Mouse (Mus musculus) macrophage (primary cell): ENCODE measurements around the gene Cpne4. TPM values are rescaled to one million over a fixed set of nuclear protein-coding genes. Genes with fewer than 3 reads are reported as not detected.

Experiments used
- H3K27ac ChIP-seq: fragments of 350-480 bp; formaldehyde crosslinking; 2 replicates; pipeline ENCODE4 v1.9.0; 2021
- H3K36me3 ChIP-seq: fragments of 350-480 bp; formaldehyde crosslinking; 2 replicates; pipeline ENCODE4 v1.9.0; 2021; ENCODE audit errors: inconsistent target
- H3K4me3 ChIP-seq: fragments of 350-480 bp; formaldehyde crosslinking; 2 replicates; pipeline ENCODE4 v1.9.0; 2021; ENCODE audit errors: inconsistent target
- H3K79me2 ChIP-seq: fragments of 350-480 bp; formaldehyde crosslinking; 2 replicates; pipeline ENCODE4 v1.9.0; 2021; ENCODE audit errors: inconsistent target
- WGBS: methylation state at CpG from one replicate; pipeline ENCODE4 v1.1.7; 2026; ENCODE audit warnings: inconsistent platforms; ENCODE audit not compliant: missing documents; 5-methylcytosine and 5-hydroxymethylcytosine counted together
- polyA plus RNA-seq: library from polyadenylated mRNA; stranded (reverse); fragments of 250-400 nt; gene quantifications from 3 replicates; pipeline ENCODE4 v1.2.4, GENCODE M21; 2018; ENCODE audit warnings: inconsistent platforms

The Cpne4 gene
- polyA plus RNA-seq, 1 experiment from 2014 or later: not detected

- WGBS: 89% methylated on average over 7 of the region's 7 CpGs
- H3K36me3 ChIP-seq: no peaks in the 10 kb centered on the region
- no peaks in the 10 kb centered on the region for H3K79me2 ChIP-seq
- no peak overlapping the region for H3K4me3 ChIP-seq
- no peak overlapping the region for H3K27ac ChIP-seq
These were observed 229.2 kb downstream of the Cpne4 start for GRCm38 (mm10) chr9:104776198-104776815.

- H3K79me2 ChIP-seq: no peaks in the 10 kb centered on the region
These were observed 230.0 kb downstream of the Cpne4 start for GRCm38 (mm10) chr9:104777135-104777534.

GRCm38 (mm10) chr9:104777780-104778179 is 230.7 kb downstream of the Cpne4 start:
- 75% methylated on average over 5 of the region's 5 CpGs for whole genome bisulfite sequencing
- Histone ChIP-seq H3K79me2 (no peaks in the 10 kb centered on the region), H3K4me3 (no peak overlapping the region), H3K27ac (no peak overlapping the region), H3K36me3 (no peaks in the 10 kb centered on the region)

More at GRCm38 (mm10) chr9:104777135-104777534, 230.0 kb downstream of the Cpne4 start:
- Histone ChIP-seq H3K36me3 (no peaks in the 10 kb centered on the region), H3K27ac (no peak overlapping the region), H3K4me3 (no peak overlapping the region)
- WGBS: 78% methylated on average over 3 of the region's 3 CpGs

- 42% methylated on average over 2 of the region's 2 CpGs for WGBS
- Histone ChIP-seq H3K36me3 (no peaks in the 10 kb centered on the region), H3K79me2 (no peaks in the 10 kb centered on the region), H3K4me3 (no peak overlapping the region), H3K27ac (no peak overlapping the region)
These were observed 249.5 kb downstream of the Cpne4 start for GRCm38 (mm10) chr9:104796601-104797000.

- WGBS: 88% methylated on average over 4 of the region's 4 CpGs
- H3K4me3 ChIP-seq: no peak overlapping the region
- H3K79me2 ChIP-seq: no peaks in the 10 kb centered on the region
- H3K36me3 ChIP-seq: no peaks in the 10 kb centered on the region
- no peak overlapping the region for H3K27ac ChIP-seq
These were observed 257.7 kb downstream of the Cpne4 start for GRCm38 (mm10) chr9:104804776-104805175.

- WGBS: 36% methylated on average over 2 of the region's 2 CpGs
- Histone ChIP-seq H3K36me3 (no peaks in the 10 kb centered on the region), H3K27ac (no peak overlapping the region), H3K4me3 (no peak overlapping the region), H3K79me2 (no peaks in the 10 kb centered on the region)
These were observed 267.6 kb downstream of the Cpne4 start for GRCm38 (mm10) chr9:104814681-104815080.

- Histone ChIP-seq H3K36me3 (no peaks in the 10 kb centered on the region), H3K4me3 (no peak overlapping the region), H3K79me2 (no peaks in the 10 kb centered on the region), H3K27ac (no peak overlapping the region)
- WGBS: 64% methylated on average over 3 of the region's 3 CpGs
These were observed 281.6 kb downstream of the Cpne4 start for GRCm38 (mm10) chr9:104828646-104829045.

- H3K27ac ChIP-seq: no peak overlapping the region
- WGBS: 91% methylated on average over 5 of the region's 5 CpGs
- H3K79me2 ChIP-seq: no peaks in the 10 kb centered on the region
- H3K36me3 ChIP-seq: no peaks in the 10 kb centered on the region
- no peak overlapping the region for H3K4me3 ChIP-seq
These were observed 286.0 kb downstream of the Cpne4 start for GRCm38 (mm10) chr9:104832934-104833539.

- Histone ChIP-seq H3K4me3 (no peak overlapping the region), H3K36me3 (no peaks in the 10 kb centered on the region), H3K27ac (no peak overlapping the region), H3K79me2 (no peaks in the 10 kb centered on the region)
- WGBS: 83% methylated on average over 1 of the region's 1 CpGs
These were observed 290.8 kb downstream of the Cpne4 start for GRCm38 (mm10) chr9:104837931-104838330.

GRCm38 (mm10) chr9:104841278-104841677 is 294.2 kb downstream of the Cpne4 start:
- no peaks in the 10 kb centered on the region for H3K79me2 ChIP-seq
- no peak overlapping the region for H3K4me3 ChIP-seq
- no peaks in the 10 kb centered on the region for H3K36me3 ChIP-seq
- H3K27ac ChIP-seq: no peak overlapping the region
- WGBS: 86% methylated on average over 1 of the region's 1 CpGs

GRCm38 (mm10) chr9:104845226-104845930 is 298.3 kb downstream of the Cpne4 start:
- Histone ChIP-seq H3K36me3 (no peaks in the 10 kb centered on the region), H3K4me3 (no peak overlapping the region), H3K79me2 (no peaks in the 10 kb centered on the region), H3K27ac (no peak overlapping the region)
- 90% methylated on average over 2 of the region's 2 CpGs for WGBS

GRCm38 (mm10) chr9:104853701-104854100 is 306.6 kb downstream of the Cpne4 start:
- H3K36me3 ChIP-seq: no peaks in the 10 kb centered on the region
- no peak overlapping the region for H3K4me3 ChIP-seq
- H3K79me2 ChIP-seq: no peaks in the 10 kb centered on the region
- H3K27ac ChIP-seq: no peak overlapping the region
- WGBS: 89% methylated on average over 3 of the region's 3 CpGs

GRCm38 (mm10) chr9:104854245-104854921 is 307.3 kb downstream of the Cpne4 start:
- 59% methylated on average over 6 of the region's 6 CpGs for WGBS
- Histone ChIP-seq H3K79me2 (no peaks in the 10 kb centered on the region), H3K4me3 (no peak overlapping the region), H3K27ac (no peak overlapping the region), H3K36me3 (no peaks in the 10 kb centered on the region)

- H3K4me3 ChIP-seq: no peak overlapping the region
- WGBS: 79% methylated on average over 1 of the region's 1 CpGs
- H3K79me2 ChIP-seq: no peaks in the 10 kb centered on the region
- H3K27ac ChIP-seq: no peak overlapping the region
- no peaks in the 10 kb centered on the region for H3K36me3 ChIP-seq
These were observed 318.7 kb downstream of the Cpne4 start for GRCm38 (mm10) chr9:104865830-104866229.

- no peaks in the 10 kb centered on the region for H3K36me3 ChIP-seq
- H3K4me3 ChIP-seq: no peak overlapping the region
- 57% methylated on average over 4 of the region's 4 CpGs for WGBS
- H3K79me2 ChIP-seq: no peaks in the 10 kb centered on the region
- H3K27ac ChIP-seq: no peak overlapping the region
These were observed 325.5 kb downstream of the Cpne4 start for GRCm38 (mm10) chr9:104872586-104872985.
